Mouse (Mus musculus) limb, embryonic 11.5 days (tissue): ENCODE results near the gene Npas3. TPM values are rescaled to one million over a fixed set of nuclear protein-coding genes. Genes with fewer than 3 reads are reported as not detected.

ENCODE experiments used
- ATAC-seq: fragments of 200-750 bp; cut with Nextera tagmentation; 2 replicates; pipeline ENCODE4 v1.8.0; 2017; ENCODE audit warnings: low read depth; ENCODE audit not compliant: insufficient number of reproducible peaks, low FRiP score, low TSS enrichment
- DNase-seq: peaks from one replicate; pipeline ENCODE4 v3.0.0-alpha.2; 2015; ENCODE audit warnings: low spot score
- H3K27ac ChIP-seq: fragments of 300-500 bp; sonication (generic); replicated peaks from 2 replicates; pipeline ENCODE4 v1.5.1; 2014; ENCODE audit warnings: low read depth, mild to moderate bottlenecking, low read length
- H3K27me3 ChIP-seq: fragments of 300-500 bp; sonication (generic); 2 replicates; pipeline ENCODE4 v1.6.1; 2014; ENCODE audit warnings: mild to moderate bottlenecking, low read length, mixed read lengths; ENCODE audit not compliant: control insufficient read depth, insufficient read depth
- H3K36me3 ChIP-seq: fragments of 300-500 bp; sonication (generic); 2 replicates; pipeline ENCODE4 v1.6.1; 2014; ENCODE audit warnings: mild to moderate bottlenecking, low read length, moderate library complexity, mixed read lengths; ENCODE audit not compliant: control insufficient read depth, insufficient read depth
- H3K4me1 ChIP-seq: fragments of 300-500 bp; sonication (generic); 2 replicates; pipeline ENCODE4 v1.6.1; 2014; ENCODE audit warnings: low read length, mixed read lengths; ENCODE audit not compliant: control insufficient read depth, insufficient read depth
- H3K4me2 ChIP-seq: fragments of 300-500 bp; sonication (generic); 2 replicates; pipeline ENCODE4 v1.6.1; 2014; ENCODE audit warnings: low read depth, mild to moderate bottlenecking, moderate library complexity; ENCODE audit not compliant: severe bottlenecking
- H3K4me3 ChIP-seq: fragments of 300-500 bp; sonication (generic); 2 replicates; pipeline ENCODE4 v1.5.1; 2014; ENCODE audit warnings: low read depth, low read length
- H3K9ac ChIP-seq: fragments of 300-500 bp; sonication (generic); 2 replicates; pipeline ENCODE4 v1.6.1; 2014; ENCODE audit warnings: mild to moderate bottlenecking, low read length
- H3K9me3 ChIP-seq: fragments of 300-500 bp; sonication (generic); 2 replicates; pipeline ENCODE4 v1.6.1; 2016; ENCODE audit warnings: low read length; ENCODE audit not compliant: control insufficient read depth
- WGBS: fragments of 180-500 bp; shearing (Covaris S2); extraction: QIAGEN DNeasy Blood & Tissue Kit; methylation state at CpG from one replicate; pipeline ENCODE4 v1.1.7; 2014; 5-methylcytosine and 5-hydroxymethylcytosine counted together
- polyA plus RNA-seq: library from polyadenylated mRNA; unstranded; fragments of >200 nt; fragmentation: Nextera tagmentation; extraction: Ambion mirVana; gene quantifications from 2 replicates; pipeline ENCODE4 v1.2.1, GENCODE M21; 2014

Gene Npas3
- polyA plus RNA-seq, 1 experiment from 2014 or later = 2.3 TPM

- WGBS = 88% methylated on average over 4 of the region's 4 CpGs
- Histone ChIP-seq H3K27ac (no peak overlapping the region), H3K9ac (no peak overlapping the region), H3K9me3 (no peaks in the 10 kb centered on the region), H3K4me2 (no peak overlapping the region), H3K36me3 (no peaks in the 10 kb centered on the region), H3K4me1 (no peaks in the 10 kb centered on the region), H3K27me3 (no peaks in the 10 kb centered on the region), H3K4me3 (no peak overlapping the region)
- ATAC-seq (no peak), DNase-seq (no peak)
Observed at GRCm38 (mm10) chr12:54005546-54005945, 757.1 kb downstream of the Npas3 start.

- ATAC-seq = no peak
- Histone ChIP-seq H3K9me3 (no peaks in the 10 kb centered on the region), H3K4me2 (no peak overlapping the region), H3K9ac (no peak overlapping the region), H3K4me3 (no peak overlapping the region), H3K27ac (no peak overlapping the region), H3K27me3 (no peaks in the 10 kb centered on the region), H3K36me3 (no peaks in the 10 kb centered on the region), H3K4me1 (no peaks in the 10 kb centered on the region)
- no peak for DNase-seq
Observed at GRCm38 (mm10) chr12:54015304-54015703, 766.8 kb downstream of the Npas3 start.

GRCm38 (mm10) chr12:54017949-54018348 lies 769.5 kb downstream of the Npas3 start:
- 87% methylated on average over 8 of the region's 8 CpGs for WGBS
- Histone ChIP-seq H3K27me3 (no peaks in the 10 kb centered on the region), H3K36me3 (no peaks in the 10 kb centered on the region)

GRCm38 (mm10) chr12:54019979-54020378 lies 771.5 kb downstream of the Npas3 start:
- Histone ChIP-seq H3K4me2 (no peak overlapping the region), H3K36me3 (no peaks in the 10 kb centered on the region), H3K9me3 (no peaks in the 10 kb centered on the region), H3K4me3 (no peak overlapping the region), H3K27ac (no peak overlapping the region), H3K4me1 (no peaks in the 10 kb centered on the region), H3K27me3 (no peaks in the 10 kb centered on the region), H3K9ac (no peak overlapping the region)
- WGBS = 93% methylated on average over 8 of the region's 8 CpGs
- DNase-seq (no peak), ATAC-seq (no peak)

More at GRCm38 (mm10) chr12:54017949-54018348, 769.5 kb downstream of the Npas3 start:
- no peaks in the 10 kb centered on the region for H3K4me1 ChIP-seq
- no peak overlapping the region for H3K4me2 ChIP-seq
- H3K27ac ChIP-seq = no peak overlapping the region
- ATAC-seq = no peak
- H3K4me3 ChIP-seq = no peak overlapping the region
- no peak overlapping the region for H3K9ac ChIP-seq
- H3K9me3 ChIP-seq = no peaks in the 10 kb centered on the region
- DNase-seq = no peak

GRCm38 (mm10) chr12:54034666-54035346 lies 786.3 kb downstream of the Npas3 start:
- WGBS = 32% methylated on average over 8 of the region's 8 CpGs
- DNase-seq (peak; percentile 49), ATAC-seq (peak; percentile 57; the same call in 1 of the 2 replicates)
- H3K27ac ChIP-seq = peak overlapping the region; percentile 56; the same call in 1 of the 2 replicates
- peak overlapping the region; percentile 17; the same call in 1 of the 2 replicates for H3K9ac ChIP-seq
- no peaks in the 10 kb centered on the region for H3K9me3 ChIP-seq
- no peaks in the 10 kb centered on the region for H3K27me3 ChIP-seq
- peaks cover 10% of the 10 kb centered on the region for H3K4me1 ChIP-seq
- H3K36me3 ChIP-seq = no peaks in the 10 kb centered on the region
- H3K4me3 ChIP-seq = no peak overlapping the region
- H3K4me2 ChIP-seq = no peak overlapping the region

GRCm38 (mm10) chr12:54037602-54038001 lies 789.1 kb downstream of the Npas3 start:
- H3K9me3 ChIP-seq = no peaks in the 10 kb centered on the region
- H3K27ac ChIP-seq = no peak overlapping the region
- no peak overlapping the region for H3K9ac ChIP-seq
- no peaks in the 10 kb centered on the region for H3K27me3 ChIP-seq
- peaks cover 10% of the 10 kb centered on the region for H3K4me1 ChIP-seq
- DNase-seq (no peak), ATAC-seq (no peak)
- H3K4me3 ChIP-seq = no peak overlapping the region
- no peaks in the 10 kb centered on the region for H3K36me3 ChIP-seq
- no peak overlapping the region for H3K4me2 ChIP-seq
- 84% methylated on average over 3 of the region's 3 CpGs for WGBS

GRCm38 (mm10) chr12:54042996-54043544 lies 794.6 kb downstream of the Npas3 start:
- no peak overlapping the region for H3K4me2 ChIP-seq
- DNase-seq = no peak
- no peaks in the 10 kb centered on the region for H3K4me1 ChIP-seq
- no peak overlapping the region for H3K9ac ChIP-seq
- H3K9me3 ChIP-seq = no peaks in the 10 kb centered on the region
- H3K27ac ChIP-seq = no peak overlapping the region
- no peak for ATAC-seq
- 38% methylated on average over 9 of the region's 9 CpGs for WGBS
- H3K36me3 ChIP-seq = no peaks in the 10 kb centered on the region
- no peak overlapping the region for H3K4me3 ChIP-seq
- no peaks in the 10 kb centered on the region for H3K27me3 ChIP-seq

GRCm38 (mm10) chr12:54044606-54045334 lies 796.3 kb downstream of the Npas3 start:
- WGBS = 84% methylated on average over 15 of the region's 15 CpGs
- Histone ChIP-seq H3K27me3 (no peaks in the 10 kb centered on the region), H3K27ac (no peak overlapping the region), H3K4me2 (no peak overlapping the region), H3K9me3 (no peaks in the 10 kb centered on the region), H3K4me1 (no peaks in the 10 kb centered on the region), H3K36me3 (no peaks in the 10 kb centered on the region), H3K4me3 (no peak overlapping the region), H3K9ac (no peak overlapping the region)
- DNase-seq = no peak
- ATAC-seq = no peak
